Mouse (Mus musculus) forebrain, postnatal 0 days (tissue): ENCODE data around the gene Numbl. TPM values are rescaled to one million over a fixed set of nuclear protein-coding genes. Genes with fewer than 3 reads are reported as not detected.

Experiments used
- ATAC-seq: fragments of 200-750 bp; cut with Nextera tagmentation; 2 replicates; pipeline ENCODE4 v1.8.0; 2017; ENCODE audit warnings: mild to moderate bottlenecking, moderate library complexity
- DNase-seq: peaks from one replicate; pipeline ENCODE4 v3.0.0-alpha.2; 2015
- H3K27ac ChIP-seq: fragments of 300-500 bp; sonication (generic); 2 replicates; pipeline ENCODE4 v1.5.1; 2014; ENCODE audit warnings: low read depth, mild to moderate bottlenecking, antibody characterized with exemption, low read length, moderate library complexity, mixed read lengths
- H3K27me3 ChIP-seq: fragments of 300-500 bp; sonication (generic); 2 replicates; pipeline ENCODE4 v1.6.1; 2014; ENCODE audit warnings: mild to moderate bottlenecking, low read length, mixed read lengths; ENCODE audit not compliant: insufficient read depth
- H3K36me3 ChIP-seq: fragments of 300-500 bp; sonication (generic); 2 replicates; pipeline ENCODE4 v1.6.1; 2014; ENCODE audit warnings: mild to moderate bottlenecking, moderate library complexity; ENCODE audit not compliant: insufficient read depth
- H3K4me1 ChIP-seq: fragments of 300-500 bp; sonication (generic); 2 replicates; pipeline ENCODE4 v1.6.1; 2014; ENCODE audit warnings: antibody characterized with exemption; ENCODE audit not compliant: insufficient read depth
- H3K4me2 ChIP-seq: fragments of 300-500 bp; sonication (generic); 2 replicates; pipeline ENCODE4 v1.6.1; 2014; ENCODE audit warnings: low read depth, mild to moderate bottlenecking, moderate library complexity
- H3K4me3 ChIP-seq: fragments of 300-500 bp; sonication (generic); 2 replicates; pipeline ENCODE4 v1.5.1; 2014; ENCODE audit warnings: low read depth, low read length, mixed read lengths
- H3K9ac ChIP-seq: fragments of 300-500 bp; sonication (generic); 2 replicates; pipeline ENCODE4 v1.6.1; 2014; ENCODE audit warnings: mild to moderate bottlenecking
- H3K9me3 ChIP-seq: fragments of 300-500 bp; sonication (generic); 2 replicates; pipeline ENCODE4 v1.6.1; 2016; ENCODE audit warnings: low read length
- CTCF ChIP-seq: sonication (generic); IDR thresholded peaks from 2 replicates; pipeline ENCODE4 v1.5.1; 2016; ENCODE audit warnings: antibody characterized with exemption, control low read depth, low read depth
- WGBS: fragments of 180-500 bp; shearing (Covaris S2); extraction: QIAGEN DNeasy Blood & Tissue Kit; methylation state at CpG from one replicate; pipeline ENCODE4 v1.1.7; 2014; 5-methylcytosine and 5-hydroxymethylcytosine counted together
- polyA plus RNA-seq: library from polyadenylated mRNA; unstranded; fragments of >200 nt; fragmentation: Nextera tagmentation; extraction: Ambion mirVana; gene quantifications from 2 replicates; pipeline ENCODE4 v1.2.1, GENCODE M21; 2015
- total RNA-seq: library from RNA; depleted of rRNA; stranded (reverse); fragments of >200 nt; gene quantifications from 2 replicates; pipeline ENCODE4 v1.2.3, GENCODE M21; 2014

Numbl gene
- total and polyA plus RNA-seq, 2 experiments from 2014 or later = 51.7 to 86.4 TPM

DNA sequence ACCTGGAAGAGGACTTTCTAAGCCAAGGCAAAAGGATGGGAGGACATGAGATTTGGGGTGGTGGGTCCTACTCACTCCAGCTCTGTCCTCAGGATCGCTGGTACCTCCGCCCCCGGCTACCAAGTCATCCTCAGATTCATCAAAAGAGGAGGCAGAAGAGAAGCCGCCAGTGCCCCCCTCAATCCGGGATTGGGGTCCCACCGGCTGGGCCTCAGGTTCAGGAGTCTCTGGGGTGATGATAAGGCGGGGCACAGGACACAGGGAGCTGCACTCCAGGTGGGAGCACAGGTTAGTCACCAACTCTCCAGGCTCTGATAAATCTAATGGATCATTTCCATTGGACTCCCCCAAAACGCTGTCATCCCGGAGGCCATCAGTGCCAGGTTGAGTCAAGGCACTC is 31.0 kb upstream of the Numbl start:
- H3K4me3 ChIP-seq = peak overlapping the region; percentile 93

DNA sequence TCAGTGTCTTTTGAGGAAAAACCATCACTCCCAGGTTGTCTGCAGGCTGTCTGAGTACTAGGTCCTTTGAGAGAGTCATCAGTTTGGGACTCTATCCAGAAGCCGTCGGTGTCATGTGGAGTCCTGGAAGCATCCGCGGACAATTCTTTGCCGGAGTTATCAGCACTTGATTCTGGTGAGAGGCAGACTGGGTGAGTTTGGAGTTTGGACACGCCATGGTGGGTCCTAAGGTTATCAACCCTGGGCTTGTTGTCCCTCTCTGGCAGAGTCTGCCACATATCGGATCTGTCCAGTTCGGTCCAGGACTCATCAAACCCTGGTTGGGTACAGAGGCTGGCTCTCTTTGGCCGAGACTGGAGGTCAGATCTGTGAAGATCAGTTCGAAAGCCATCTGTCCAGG is 30.6 kb upstream of the Numbl start:
- Histone ChIP-seq H3K4me1 (peaks cover 32% of the 10 kb centered on the region), H3K36me3 (0 out of 2 replicates have a peak, but pooled peaks cover 9% of the 10 kb centered on the region), H3K27me3 (no peaks in the 10 kb centered on the region), H3K4me3 (peak overlapping the region; percentile 93), H3K9ac (peak overlapping the region; percentile 89), H3K9me3 (no peaks in the 10 kb centered on the region), H3K27ac (peak overlapping the region; percentile 80), H3K4me2 (peak overlapping the region; percentile 70)
- ATAC-seq (no peak), DNase-seq (no peak)
- under 1% methylated on average over 10 of the region's 10 CpGs for WGBS
- no peak for TF ChIP-seq CTCF

More for the DNA sequence above, 31.0 kb upstream of the Numbl start:
- no peak overlapping the region for H3K27ac ChIP-seq
- ATAC-seq (no peak), DNase-seq (no peak)
- H3K36me3 ChIP-seq = 0 out of 2 replicates have a peak, but pooled peaks cover 9% of the 10 kb centered on the region
- 30% methylated on average over 9 of the region's 9 CpGs for WGBS
- H3K4me2 ChIP-seq = peak overlapping the region; percentile 70
- H3K9me3 ChIP-seq = no peaks in the 10 kb centered on the region
- TF ChIP-seq CTCF = no peak
- H3K4me1 ChIP-seq = peaks cover 30% of the 10 kb centered on the region
- peak overlapping the region; percentile 89 for H3K9ac ChIP-seq
- no peaks in the 10 kb centered on the region for H3K27me3 ChIP-seq

DNA sequence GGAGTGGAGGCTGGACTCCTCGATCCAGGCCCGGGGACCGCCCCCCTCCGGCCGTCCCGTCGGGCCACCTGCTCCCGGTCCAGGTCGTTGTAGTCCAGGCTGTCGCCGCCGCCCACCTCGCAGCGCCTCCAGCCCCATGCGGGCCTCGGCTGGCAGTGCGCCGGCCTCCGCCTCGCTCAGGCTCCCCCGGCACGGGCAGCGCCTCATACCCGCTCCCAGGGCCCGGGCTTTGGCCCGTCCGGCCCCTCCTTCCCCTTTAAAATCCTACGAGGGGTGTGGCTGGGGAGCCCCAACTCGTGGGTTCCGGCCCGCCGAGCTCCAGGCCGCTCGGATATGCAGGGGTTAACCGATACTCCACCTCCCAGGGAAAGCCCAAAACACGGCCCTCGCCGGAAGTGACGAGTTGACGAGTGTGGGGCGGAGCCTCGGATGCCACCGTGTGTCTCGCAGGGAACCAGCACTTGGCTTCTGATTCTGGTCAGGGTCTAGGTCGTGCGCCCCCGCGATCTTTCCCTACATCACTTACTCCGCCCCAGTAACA is 29.9 kb upstream of the Numbl start, which contains the start of gene Itpkc:
Itpkc (minus strand) TSS at position 381 of the 541 bp plus-strand sequence.
- Histone ChIP-seq H3K4me3 (peak within 1 kb of the TSS; percentile 93), H3K4me1 (peaks cover 32% of the 10 kb centered on the region), H3K27me3 (no peaks in the 10 kb centered on the region), H3K4me2 (peak within 1 kb of the TSS; percentile 70), H3K9me3 (no peaks in the 10 kb centered on the region), H3K36me3 (0 out of 2 replicates have a peak, but pooled peaks cover 9% of the 10 kb centered on the region), H3K9ac (peak within 1 kb of the TSS; percentile 89), H3K27ac (peak within 1 kb of the TSS; percentile 80)
- peak; percentile 27 for TF ChIP-seq CTCF
- DNase-seq (peak; percentile 95), ATAC-seq (peak; percentile 84)
- WGBS = under 1% methylated on average over 47 of the region's 49 CpGs

DNA sequence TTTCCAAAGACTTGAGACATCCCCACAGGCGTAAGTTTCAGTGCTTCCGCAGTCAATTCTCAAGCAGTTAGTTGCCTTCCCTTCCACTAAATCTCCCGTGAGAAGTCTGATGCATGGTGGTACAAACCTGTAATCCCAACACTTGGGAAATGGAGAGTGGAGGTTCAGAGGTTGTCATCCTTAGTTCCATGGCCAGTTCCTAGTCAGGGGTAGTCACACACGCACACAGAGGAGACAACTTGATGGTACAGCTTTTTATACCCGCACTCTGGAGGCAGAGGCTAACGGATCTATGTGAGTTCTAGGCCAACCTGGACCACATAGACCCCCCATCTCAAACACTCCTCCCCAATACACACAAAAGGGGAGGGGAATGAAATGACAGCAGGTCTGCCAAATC is 29.4 kb upstream of the Numbl start:
- Histone ChIP-seq H3K27me3 (no peaks in the 10 kb centered on the region), H3K4me3 (peak overlapping the region; percentile 93), H3K36me3 (0 out of 2 replicates have a peak, but pooled peaks cover 9% of the 10 kb centered on the region), H3K4me2 (peak overlapping the region; percentile 70), H3K9ac (peak overlapping the region; percentile 89), H3K27ac (peak overlapping the region; percentile 80), H3K9me3 (no peaks in the 10 kb centered on the region), H3K4me1 (peaks cover 36% of the 10 kb centered on the region)
- ATAC-seq = peak; percentile 3; the same call in 1 of the 2 replicates
- 16% methylated on average over 6 of the region's 6 CpGs for WGBS
- DNase-seq = no peak
- TF ChIP-seq CTCF = no peak

DNA sequence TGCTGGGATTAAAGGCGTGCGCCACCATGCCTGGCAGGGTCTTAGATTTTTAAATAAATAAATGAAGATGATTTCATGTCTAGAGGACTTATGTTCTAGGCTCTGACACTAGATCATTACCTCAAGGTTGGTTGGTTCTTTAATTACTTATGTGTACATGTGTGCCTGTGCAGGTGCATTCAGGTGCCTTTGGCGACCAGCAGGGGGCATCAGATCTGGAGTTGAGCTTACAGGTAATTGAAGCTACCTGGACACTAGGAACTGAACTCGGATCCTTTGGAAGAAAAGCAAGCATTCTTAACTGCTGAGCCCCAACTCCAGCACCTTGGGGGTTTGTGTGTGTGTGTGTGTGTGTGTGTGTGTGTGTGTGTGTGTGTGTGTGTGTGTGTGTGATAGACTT is 27.5 kb upstream of the Numbl start:
- WGBS = 83% methylated on average over 4 of the region's 4 CpGs

DNA sequence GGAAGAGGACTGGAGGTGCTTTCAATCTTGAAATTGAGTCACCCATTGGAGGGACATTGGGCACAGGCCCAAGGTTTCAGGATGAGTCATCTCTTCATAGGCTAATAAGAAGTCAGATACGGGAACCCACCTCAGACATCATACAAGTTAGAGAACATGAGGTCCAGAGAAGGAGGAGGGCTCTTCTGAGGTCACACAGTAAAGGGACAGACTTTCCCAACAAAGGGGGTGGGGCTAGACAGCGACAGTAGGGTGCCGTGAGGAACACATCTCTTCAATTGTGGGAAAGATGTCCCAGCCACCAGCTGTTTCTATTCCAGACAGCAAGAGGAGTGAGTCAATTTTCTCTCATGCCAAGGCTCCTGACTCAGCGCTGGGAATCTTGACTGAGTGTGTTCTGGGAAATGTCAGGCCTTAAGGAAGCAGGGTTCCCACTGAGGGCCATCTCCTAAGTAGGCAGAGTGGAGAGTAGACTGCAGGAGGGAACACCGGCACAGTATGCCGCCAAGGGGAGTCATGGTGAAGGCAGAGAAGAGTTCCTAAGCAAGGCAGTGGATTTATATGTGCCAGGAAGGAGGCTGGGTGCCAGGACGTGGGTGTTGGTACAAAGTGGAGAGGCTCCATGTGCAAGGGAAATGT is 26.4 kb upstream of the Numbl start:
- Histone ChIP-seq H3K9me3 (no peaks in the 10 kb centered on the region), H3K4me1 (peaks cover 16% of the 10 kb centered on the region), H3K9ac (no peak overlapping the region), H3K27me3 (no peaks in the 10 kb centered on the region), H3K4me2 (no peak overlapping the region), H3K27ac (peak overlapping the region; percentile 64), H3K36me3 (no peaks in the 10 kb centered on the region), H3K4me3 (no peak overlapping the region)
- no peak for TF ChIP-seq CTCF
- ATAC-seq (no peak), DNase-seq (peak; percentile 19)
- 76% methylated on average over 7 of the region's 7 CpGs for WGBS

More for the DNA sequence above, 27.5 kb upstream of the Numbl start:
- no peak overlapping the region for H3K4me3 ChIP-seq
- no peaks in the 10 kb centered on the region for H3K36me3 ChIP-seq
- H3K4me1 ChIP-seq = peaks cover 26% of the 10 kb centered on the region
- H3K4me2 ChIP-seq = no peak overlapping the region
- no peak overlapping the region for H3K27ac ChIP-seq
- DNase-seq (no peak), ATAC-seq (no peak)
- no peaks in the 10 kb centered on the region for H3K9me3 ChIP-seq
- H3K27me3 ChIP-seq = no peaks in the 10 kb centered on the region
- 0 out of 2 replicates have a peak, but pooled peaks have one; percentile 3 for TF ChIP-seq CTCF
- no peak overlapping the region for H3K9ac ChIP-seq

DNA sequence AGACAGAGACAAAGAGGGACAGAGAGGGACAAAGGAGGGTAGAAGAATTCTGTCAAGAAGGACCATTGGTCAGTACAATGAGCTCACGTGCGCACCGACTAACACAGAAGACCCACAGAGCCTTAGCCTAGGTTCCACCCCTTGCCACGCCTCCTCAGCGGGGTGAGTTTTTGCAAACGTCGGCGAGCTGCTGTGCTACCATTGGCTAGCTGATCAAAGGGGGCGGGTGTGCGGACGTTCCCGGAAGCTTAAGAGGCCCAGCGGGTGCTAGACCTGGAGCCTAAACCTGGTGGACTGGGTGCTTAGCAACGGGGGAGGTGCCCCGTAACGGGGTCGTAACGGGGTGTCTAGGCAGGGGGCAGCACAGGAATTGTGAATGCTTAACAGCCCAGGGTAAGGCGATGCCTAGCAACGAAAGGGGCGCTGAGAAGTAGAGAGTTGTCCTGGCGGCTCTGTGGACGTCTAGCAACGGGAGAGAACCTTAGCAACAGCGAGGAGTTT is 25.4 kb upstream of the Numbl start, which contains the start of gene Coq8b:
Coq8b (plus strand) TSS at position 243 of the 501 bp plus-strand sequence.
- H3K27ac ChIP-seq = peak within 1 kb of the TSS; percentile 81
- H3K9ac ChIP-seq = peak within 1 kb of the TSS; percentile 54
- peak; percentile 49 for TF ChIP-seq CTCF
- ATAC-seq = peak; percentile 93
- peaks cover 10% of the 10 kb centered on the region for H3K4me1 ChIP-seq
- peaks cover 3% of the 10 kb centered on the region; the same call in 1 of the 2 replicates for H3K36me3 ChIP-seq
- peak within 1 kb of the TSS; percentile 82 for H3K4me2 ChIP-seq
- H3K9me3 ChIP-seq = no peaks in the 10 kb centered on the region
- WGBS = 1% methylated on average over 25 of the region's 25 CpGs
- H3K27me3 ChIP-seq = no peaks in the 10 kb centered on the region
- peak within 1 kb of the TSS; percentile 51 for H3K4me3 ChIP-seq
- DNase-seq = peak; percentile 95
